Mouse (Mus musculus) ES-E14 (cell line): ENCODE measurements at regions not wholly inside any gene's neighbourhood (a gene's known extent, or its start where the extent isn't known, plus 50 kb on each side); places are given as distances from the start of the nearest gene placed in this dataset.

Experiments used
- DNase-seq: peaks from one replicate; pipeline ENCODE4 v3.0.0-alpha.2; 2013; ENCODE audit warnings: low read depth, low spot score
- H3K27ac ChIP-seq: 2 replicates; pipeline ENCODE4 v1.5.1; 2012; ENCODE audit warnings: low read depth, mild to moderate bottlenecking, low read length, moderate library complexity, mixed read lengths; ENCODE audit not compliant: poor library complexity, insufficient read depth, severe bottlenecking
- H3K36me3 ChIP-seq: 2 replicates; pipeline ENCODE4 v1.6.1; 2012; ENCODE audit warnings: mild to moderate bottlenecking, low read length, moderate library complexity, mixed read lengths; ENCODE audit not compliant: control insufficient read depth, poor library complexity, insufficient read depth, severe bottlenecking
- H3K4me1 ChIP-seq, 2 experiments: fragments of 150-350 bp in 1 of 2; sonication (generic) in 1 of 2; 2 replicates each; pipeline ENCODE4 v1.6.1; 2012; ENCODE audit warnings: low read length in 2 of 2, mild to moderate bottlenecking in 1 of 2, mixed read lengths in 1 of 2; ENCODE audit not compliant: control insufficient read depth in 2 of 2, insufficient read depth in 2 of 2, poor library complexity in 1 of 2
- H3K4me3 ChIP-seq, 2 experiments: fragments of 150-350 bp in 1 of 2; sonication (generic) in 1 of 2; 2 replicates each; pipeline ENCODE4 v1.5.1; 2012; ENCODE audit warnings: low read length in 2 of 2, low read depth in 1 of 2, mild to moderate bottlenecking in 1 of 2, mixed read lengths in 1 of 2; ENCODE audit not compliant: insufficient read depth in 1 of 2, poor library complexity in 1 of 2, severe bottlenecking in 1 of 2
- H3K9ac ChIP-seq: 2 replicates; pipeline ENCODE4 v1.6.1; 2012; ENCODE audit warnings: low read depth, mild to moderate bottlenecking, low read length, mixed read lengths; ENCODE audit not compliant: poor library complexity, insufficient read depth, severe bottlenecking
- H3K9me3 ChIP-seq: fragments of 150-350 bp; sonication (generic); 2 replicates; pipeline ENCODE4 v1.6.1; 2012; ENCODE audit warnings: low read depth, mild to moderate bottlenecking, low read length; ENCODE audit not compliant: control insufficient read depth, insufficient read depth
- CHD2 ChIP-seq: IDR thresholded peaks from 2 replicates; pipeline ENCODE4 v1.6.1; 2014; ENCODE audit warnings: mild to moderate bottlenecking, low read depth, low read length, inconsistent platforms
- HCFC1 ChIP-seq: IDR thresholded peaks from 2 replicates; pipeline ENCODE4 v1.6.1; 2012; ENCODE audit warnings: low read length, inconsistent platforms, borderline replicate concordance; ENCODE audit not compliant: insufficient read depth
- MAFK ChIP-seq: IDR thresholded peaks from 2 replicates; pipeline ENCODE4 v1.6.1; 2014; ENCODE audit warnings: mild to moderate bottlenecking, low read depth, low read length, inconsistent platforms; ENCODE audit not compliant: insufficient read depth
- ZC3H11A ChIP-seq: IDR thresholded peaks from 2 replicates; pipeline ENCODE4 v1.6.1; 2012; ENCODE audit warnings: low read depth, mild to moderate bottlenecking, inconsistent platforms, low read length, borderline replicate concordance
- ZNF384 ChIP-seq: IDR thresholded peaks from 2 replicates; pipeline ENCODE4 v1.6.1; 2012; ENCODE audit warnings: low read depth, low read length, inconsistent platforms
- in situ Hi-C, 2 experiments: fragments of 600-800 bp; cut with MboI; formaldehyde crosslinking; loops; one replicate each; pipeline ENCODE4 v1.15.1; 2025; ENCODE audit warnings: low sequenced_read_pairs in 2 of 2, inconsistent platforms in 1 of 2; ENCODE audit not compliant: unreplicated experiment in 2 of 2

GRCm38 (mm10) chr9:103940506-103940905, 61.8 kb upstream of the Nphp3 start:
- H3K4me1 ChIP-seq = peaks cover 1 to 5% of the 10 kb centered on the region in 2 experiments; a peak in 2 of 4 replicates
- no peak for DNase-seq
- H3K4me3 ChIP-seq = no peak overlapping the region
- TF ChIP-seq ZNF384 (no peak), ZC3H11A (no peak), HCFC1 (no peak), MAFK (no peak), CHD2 (no peak)
- no peak overlapping the region for H3K27ac ChIP-seq
- no peaks in the 10 kb centered on the region for H3K9me3 ChIP-seq
- in situ Hi-C loops = no loop called here
- H3K36me3 ChIP-seq = no peaks in the 10 kb centered on the region
- H3K9ac ChIP-seq = no peak overlapping the region

GRCm38 (mm10) chr9:103941176-103941900, 61.0 kb upstream of the Nphp3 start:
- peaks cover 1 to 5% of the 10 kb centered on the region in 2 experiments; a peak in 2 of 4 replicates for H3K4me1 ChIP-seq
- no peaks in the 10 kb centered on the region for H3K9me3 ChIP-seq
- no peaks in the 10 kb centered on the region for H3K36me3 ChIP-seq
- DNase-seq = peak; percentile 30
- no peak overlapping the region for H3K27ac ChIP-seq
- in situ Hi-C loops = no loop called here
- no peak for TF ChIP-seq CHD2
- no peak for TF ChIP-seq ZNF384
- TF ChIP-seq MAFK = no peak
- no peak for TF ChIP-seq HCFC1
- no peak for TF ChIP-seq ZC3H11A
- no peak overlapping the region; the same call in 1 of the 2 replicates for H3K9ac ChIP-seq
- H3K4me3 ChIP-seq = peak overlapping the region; percentile 36 to 39; a peak in 3 of 4 replicates

- no peak for DNase-seq
- H3K27ac ChIP-seq = no peak overlapping the region
- in situ Hi-C loops = no loop called here
Observed at GRCm38 (mm10) chr9:103941901-103942260, 60.5 kb upstream of the Nphp3 start.

GRCm38 (mm10) chr9:103945406-103945805, 56.9 kb upstream of the Nphp3 start:
- no peak overlapping the region for H3K27ac ChIP-seq
- H3K9ac ChIP-seq = no peak overlapping the region
- TF ChIP-seq ZNF384 = no peak
- TF ChIP-seq HCFC1 = no peak
- no peak for TF ChIP-seq CHD2
- no peak for TF ChIP-seq MAFK
- no peak for TF ChIP-seq ZC3H11A
- no peaks in the 10 kb centered on the region for H3K9me3 ChIP-seq
- H3K4me1 ChIP-seq = peaks cover 1 to 5% of the 10 kb centered on the region in 2 experiments; a peak in 2 of 4 replicates
- no peak for DNase-seq
- no peaks in the 10 kb centered on the region for H3K36me3 ChIP-seq
- H3K4me3 ChIP-seq = no peak overlapping the region
- in situ Hi-C loops = no loop called here

More at GRCm38 (mm10) chr9:103941901-103942260, 60.5 kb upstream of the Nphp3 start:
- peak overlapping the region; percentile 36 to 39; a peak in 3 of 4 replicates for H3K4me3 ChIP-seq
- TF ChIP-seq ZC3H11A = no peak
- peak; percentile 91 for TF ChIP-seq ZNF384
- H3K9me3 ChIP-seq = no peaks in the 10 kb centered on the region
- no peak overlapping the region for H3K9ac ChIP-seq
- peaks cover 1 to 5% of the 10 kb centered on the region in 2 experiments; a peak in 2 of 4 replicates for H3K4me1 ChIP-seq
- H3K36me3 ChIP-seq = no peaks in the 10 kb centered on the region
